Mouse (Mus musculus): Measurements from ENCODE around the gene Parp8. TPM values are rescaled to one million over a fixed set of nuclear protein-coding genes. Genes with fewer than 3 reads are reported as not detected.

Gene Parp8
- total RNA-seq, 2 experiments from 2014 or later = 19.6 to 22.2 TPM

- DNase-seq (ENCODE audit: low spot score in 2 of 2) = no peak
Observed at GRCm38 (mm10) chr13:116879580-116880192, 145.7 kb downstream of the Parp8 start.

GRCm38 (mm10) chr13:116870221-116870620 is 155.1 kb downstream of the Parp8 start:
- no peak for DNase-seq (ENCODE audit: low spot score in 2 of 2)

GRCm38 (mm10) chr13:116843937-116844336 is 181.4 kb downstream of the Parp8 start:
- DNase-seq (ENCODE audit: low spot score in 2 of 2) = no peak

GRCm38 (mm10) chr13:116830984-116831383 is 194.4 kb downstream of the Parp8 start:
- no peak for DNase-seq (ENCODE audit: low spot score in 2 of 2)

- no peak for DNase-seq (ENCODE audit: low spot score in 2 of 2)
Observed at GRCm38 (mm10) chr13:116829015-116829414, 196.3 kb downstream of the Parp8 start.

GRCm38 (mm10) chr13:116811456-116811855 is 213.9 kb downstream of the Parp8 start:
- DNase-seq (ENCODE audit: low spot score in 2 of 2) = no peak

Other genes with a start within 250 kb of the Parp8 start
- 10 to 100 TPM; 19.3 to 19.5 TPM for gene Emb, start 183.0 kb upstream of the Parp8 start, total RNA-seq (2021)
- gene Gm17509, start 195.5 kb upstream of the Parp8 start, total RNA-seq (2021) = not detected